Mouse (Mus musculus) macrophage (primary cell): ENCODE measurements around the gene Dnase2b. TPM values are rescaled to one million over a fixed set of nuclear protein-coding genes. Genes with fewer than 3 reads are reported as not detected.

Source experiments
- polyA plus RNA-seq: library from polyadenylated mRNA; stranded (reverse); fragments of 250-400 nt; gene quantifications from 3 replicates; pipeline ENCODE4 v1.2.4, GENCODE M21; 2018; ENCODE audit warnings: inconsistent platforms

Gene Dnase2b
- polyA plus RNA-seq, 1 experiment from 2014 or later, result not detected

Other genes starting within 250 kb of the Dnase2b start
- 2.0 to 6.3 TPM (median 4.8 TPM) in 3 replicates for gene Ssx2ip, start 211.0 kb downstream of the Dnase2b start, polyA plus RNA-seq
- gene Ctbs, start 165.8 kb downstream of the Dnase2b start, polyA plus RNA-seq, result 10.8 to 21.2 TPM (median 16.7 TPM) in 3 replicates
- gene Spata1, start 115.8 kb downstream of the Dnase2b start, polyA plus RNA-seq, result 1.1 to 3.2 TPM (median 2.2 TPM) in 3 replicates
- 567 to 673 TPM (median 599 TPM) in 3 replicates for gene Gng5, start 115.8 kb downstream of the Dnase2b start, polyA plus RNA-seq
- 29.4 to 58.0 TPM (median 35.8 TPM) in 3 replicates for gene Rpf1, start 94.2 kb downstream of the Dnase2b start, polyA plus RNA-seq
- not detected in 3 replicates for gene Uox, start 45.2 kb downstream of the Dnase2b start, polyA plus RNA-seq
- not detected in 3 replicates for gene 4930503B20Rik, start 35.7 kb upstream of the Dnase2b start, polyA plus RNA-seq
- not detected in 3 replicates for gene Samd13, start 70.0 kb upstream of the Dnase2b start, polyA plus RNA-seq
- gene Prkacb, start 197.4 kb upstream of the Dnase2b start, polyA plus RNA-seq, result 105 to 179 TPM (median 113 TPM) in 3 replicates
- gene Ttll7, start 236.8 kb upstream of the Dnase2b start, polyA plus RNA-seq, result not detected in 3 replicates